Mouse (Mus musculus) lung, adult 2 months (tissue): Measurements from ENCODE around the gene Gstt2.

Source experiments
- CTCF ChIP-seq: fragments of 200-500 bp; IDR thresholded peaks from 2 replicates; pipeline ENCODE4 v1.5.1; 2011; ENCODE audit warnings: mild to moderate bottlenecking, low read length, control low read depth; ENCODE audit not compliant: insufficient read depth
- POLR2A ChIP-seq: fragments of 200-500 bp; IDR thresholded peaks from 2 replicates; pipeline ENCODE4 v1.6.1; 2011; ENCODE audit warnings: low read depth, mild to moderate bottlenecking, control low read depth, low read length, borderline replicate concordance; ENCODE audit errors: extremely low read depth

- no peak for TF ChIP-seq POLR2A
- no peak for TF ChIP-seq CTCF
Measured at GRCm38 (mm10) chr10:75872025-75872914, 35.0 kb upstream of the Gstt2 start.
